Mouse (Mus musculus): ENCODE measurements at regions not wholly inside any gene's neighbourhood (a gene's known extent, or its start where the extent isn't known, plus 50 kb on each side); places are given as distances from the start of the nearest gene placed in this dataset.

DNA sequence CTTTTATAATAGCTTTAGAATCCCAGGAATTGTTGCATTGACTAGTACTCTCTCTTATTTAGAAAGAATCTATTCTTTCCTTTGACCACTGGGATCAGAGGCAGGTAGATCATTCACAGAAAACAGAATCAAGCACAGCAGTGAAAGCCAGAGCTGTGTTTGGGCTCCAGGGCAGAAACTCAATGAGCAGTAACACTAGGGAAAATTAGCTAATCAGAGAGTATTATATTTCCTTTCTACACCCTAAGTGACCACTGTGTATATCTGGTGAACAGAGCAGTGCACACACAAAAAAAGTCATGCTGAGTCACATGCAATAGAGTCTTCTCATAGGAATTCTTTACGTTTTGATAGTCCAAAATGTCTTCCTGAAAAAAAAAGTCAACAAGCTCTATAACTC lies 542.5 kb upstream of the Klhl29 start:
- TF ChIP-seq POLR2A (IDR thresholded peaks at IDR 0.05; ENCODE audit: borderline replicate concordance, extremely low read depth, insufficient read depth, insufficient read length, poor library complexity, severe bottlenecking) (no peak), CTCF (IDR thresholded peaks at IDR 0.05; ENCODE audit: borderline replicate concordance, extremely low read depth, insufficient read depth, insufficient read length) (no peak)

All from brain, embryonic 14.5 days (tissue).